Mouse (Mus musculus) liver, adult 2 months (tissue): Measurements from ENCODE around the gene Pitx3.

Experiments used
- CTCF ChIP-seq: fragments of 200-500 bp; IDR thresholded peaks from 2 replicates; pipeline ENCODE4 v1.5.1; 2011; ENCODE audit warnings: low read depth, low read length, control low read depth
- POLR2A ChIP-seq: fragments of 200-500 bp; IDR thresholded peaks from 2 replicates; pipeline ENCODE4 v1.6.1; 2011; ENCODE audit warnings: low read length, control low read depth; ENCODE audit not compliant: insufficient read depth; ENCODE audit errors: extremely low read depth

DNA sequence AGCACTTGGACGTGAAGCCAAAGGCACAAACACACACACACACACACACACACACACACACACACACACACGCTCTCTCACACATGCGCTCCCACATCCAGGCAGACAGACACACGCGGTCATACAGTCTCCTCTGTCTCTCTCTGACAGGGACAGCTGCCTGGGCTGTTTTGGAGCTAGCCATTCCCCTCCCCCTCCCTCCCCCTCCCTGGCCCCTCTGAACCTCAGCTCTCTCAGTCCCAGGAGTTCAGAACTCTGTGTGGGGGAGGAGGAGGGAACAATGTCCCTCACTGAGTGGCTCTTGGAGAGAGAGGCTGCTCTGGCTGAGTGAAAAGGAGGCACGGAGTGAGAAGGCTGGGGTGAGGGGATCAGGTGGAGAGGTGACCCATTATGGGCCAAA lies 7.0 kb downstream of the Pitx3 start:
- TF ChIP-seq CTCF (no peak), POLR2A (no peak)
